Mouse (Mus musculus) adrenal gland, adult 18-20 months (tissue): ENCODE data around the gene Man1a2. TPM values are rescaled to one million over a fixed set of nuclear protein-coding genes. Genes with fewer than 3 reads are reported as not detected.

Source experiments
- DNase-seq, 2 experiments: peaks; one replicate each; pipeline ENCODE4 v3.0.0; 2021 to 2022; ENCODE audit warnings: low spot score in 2 of 2
- total RNA-seq, 2 experiments: library from RNA; stranded (reverse); gene quantifications; 1 replicate in 1 of 2; 2 replicates in 1 of 2; pipeline ENCODE4 v1.2.3; 2021

Gene Man1a2
- total RNA-seq, 2 experiments from 2014 or later: 81.8 to 117 TPM

DNA sequence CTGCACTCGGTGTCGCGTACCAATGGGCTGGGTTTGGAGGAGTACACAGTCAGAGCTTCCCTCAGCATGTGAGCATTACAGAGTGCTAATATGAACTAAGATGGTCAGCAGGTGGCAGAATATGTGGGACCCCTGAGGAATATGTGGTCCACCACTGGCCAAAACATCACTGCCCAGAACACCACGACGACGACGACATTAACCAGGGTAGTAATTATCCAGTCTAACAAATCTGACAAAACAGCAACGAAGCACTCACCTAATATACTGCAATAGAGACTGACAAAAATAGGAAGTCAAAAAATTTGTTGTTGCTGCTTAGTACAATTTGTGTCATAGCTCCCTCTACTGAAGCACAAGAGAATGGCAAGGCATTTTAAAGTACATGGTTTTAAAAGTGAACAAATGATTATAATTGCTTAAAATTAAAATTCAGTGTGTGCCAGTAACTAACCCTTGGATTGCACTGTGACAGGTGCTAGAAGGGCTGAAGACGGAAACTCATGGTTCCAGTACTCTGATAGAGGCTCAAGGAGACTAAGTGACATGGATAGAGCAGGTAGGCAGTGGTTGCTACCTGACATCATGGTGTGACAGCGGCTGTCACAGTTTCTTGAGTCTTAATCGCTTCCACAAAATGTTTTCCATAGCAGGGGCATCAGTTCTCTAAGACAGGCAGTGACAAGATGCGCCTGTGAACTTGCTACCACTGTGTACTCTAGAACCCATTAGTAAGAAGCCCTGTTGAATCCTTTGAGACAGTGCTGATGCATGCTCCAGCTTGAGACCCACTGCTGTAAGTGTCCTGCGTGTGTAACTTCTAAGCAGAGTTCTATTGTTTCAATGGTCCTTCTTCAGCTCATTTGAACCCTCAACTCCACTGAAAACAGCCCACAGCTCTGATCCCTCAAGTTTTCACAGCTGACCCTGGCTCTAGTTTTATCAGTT lies 116.6 kb downstream of the Man1a2 start:
- no peak for DNase-seq

DNA sequence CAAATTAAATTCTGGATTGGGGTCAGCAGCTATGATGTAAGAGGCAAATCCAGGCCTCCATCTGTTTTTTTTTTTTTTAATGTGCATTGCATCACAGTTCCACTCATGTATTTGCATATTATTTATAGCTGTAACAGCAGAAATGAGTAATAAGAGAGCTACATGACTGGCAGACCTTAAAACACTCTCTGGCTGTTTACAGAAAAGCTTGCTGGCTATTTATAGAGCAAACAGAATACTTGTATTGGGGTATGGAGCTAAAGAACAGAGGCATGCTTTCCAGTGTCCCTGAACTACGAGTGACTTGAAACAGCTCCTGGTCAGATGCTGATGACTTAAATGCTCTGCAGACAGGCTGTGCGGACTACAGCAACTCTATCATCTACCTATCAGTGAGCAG lies 121.7 kb downstream of the Man1a2 start:
- DNase-seq: no peak

DNA sequence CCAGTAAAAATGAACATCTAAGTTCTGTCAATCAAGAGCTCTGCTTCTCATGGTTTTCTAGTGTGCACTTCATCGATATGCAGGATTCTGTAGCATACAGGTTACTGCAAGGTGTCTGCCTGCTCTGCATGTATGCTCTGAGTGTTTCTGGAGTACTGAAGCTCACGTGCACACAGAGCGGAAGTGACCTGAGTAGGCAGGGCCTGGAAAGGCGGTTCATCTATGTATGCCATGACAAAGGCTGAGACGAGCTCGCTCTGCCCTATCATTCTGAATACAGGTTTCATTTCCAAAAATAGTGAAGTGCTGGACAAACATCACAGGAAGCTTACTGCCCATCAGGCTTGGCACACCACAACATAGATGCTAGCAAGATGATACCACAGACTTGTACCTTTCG lies 122.8 kb downstream of the Man1a2 start:
- no peak for DNase-seq

DNA sequence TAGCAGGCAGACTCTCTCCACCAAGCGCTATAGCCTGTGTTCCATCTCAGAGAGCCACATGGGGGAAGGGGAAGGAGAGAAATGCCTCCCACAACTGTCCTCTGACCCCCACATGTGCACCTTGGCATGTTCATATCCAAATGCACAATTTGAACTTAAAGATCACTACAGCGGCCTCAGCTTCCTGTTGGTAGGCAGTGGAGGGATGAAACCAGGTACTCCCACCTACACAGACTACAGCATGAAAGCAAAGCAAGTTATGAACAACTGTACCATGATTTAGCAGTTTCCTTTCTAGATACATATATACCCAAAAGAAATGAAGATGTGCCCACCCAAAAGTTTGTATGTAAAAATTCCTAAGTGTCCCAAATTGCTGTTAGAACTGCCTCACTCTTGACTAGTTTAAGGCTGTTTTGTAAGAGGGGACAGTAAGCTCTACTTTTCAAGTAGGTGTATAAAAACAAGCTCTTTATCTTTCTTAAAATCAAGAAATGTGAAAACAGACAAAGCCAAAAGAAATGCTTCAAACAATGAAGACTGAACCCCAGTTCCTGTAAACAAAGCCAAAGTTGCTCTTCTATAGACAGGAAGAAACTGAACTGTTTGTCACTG lies 123.6 kb downstream of the Man1a2 start:
- DNase-seq: no peak

- DNase-seq: no peak
Measured at GRCm38 (mm10) chr3:100559431-100559830, 125.9 kb downstream of the Man1a2 start.

GRCm38 (mm10) chr3:100558211-100558708 lies 127.0 kb downstream of the Man1a2 start:
- no peak for DNase-seq

GRCm38 (mm10) chr3:100554843-100555242 lies 130.5 kb downstream of the Man1a2 start:
- DNase-seq: no peak

- DNase-seq: no peak
Measured at GRCm38 (mm10) chr3:100552171-100552570, 133.1 kb downstream of the Man1a2 start.

DNA sequence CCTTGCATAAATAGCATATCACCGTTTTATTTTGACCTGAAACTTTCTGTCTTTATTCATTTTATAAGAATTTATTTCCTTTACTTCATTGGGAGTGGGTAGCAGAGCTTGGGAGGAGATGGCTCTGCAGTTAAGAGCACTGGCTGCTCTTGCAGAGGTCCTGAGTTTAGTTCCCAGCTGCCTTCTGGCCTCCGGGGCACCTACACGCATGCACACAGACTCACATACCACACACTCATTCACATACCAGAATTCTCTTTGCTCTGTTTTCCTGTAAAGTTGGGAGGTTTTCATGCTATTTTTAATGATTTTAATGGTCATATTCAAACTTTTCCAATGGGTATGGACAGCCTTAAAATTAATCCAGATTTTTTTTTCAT lies 137.4 kb downstream of the Man1a2 start:
- DNase-seq: no peak

GRCm38 (mm10) chr3:100547162-100547912 lies 138.0 kb downstream of the Man1a2 start:
- DNase-seq: no peak

- no peak for DNase-seq
Measured at GRCm38 (mm10) chr3:100536686-100537085, 148.6 kb downstream of the Man1a2 start.

DNA sequence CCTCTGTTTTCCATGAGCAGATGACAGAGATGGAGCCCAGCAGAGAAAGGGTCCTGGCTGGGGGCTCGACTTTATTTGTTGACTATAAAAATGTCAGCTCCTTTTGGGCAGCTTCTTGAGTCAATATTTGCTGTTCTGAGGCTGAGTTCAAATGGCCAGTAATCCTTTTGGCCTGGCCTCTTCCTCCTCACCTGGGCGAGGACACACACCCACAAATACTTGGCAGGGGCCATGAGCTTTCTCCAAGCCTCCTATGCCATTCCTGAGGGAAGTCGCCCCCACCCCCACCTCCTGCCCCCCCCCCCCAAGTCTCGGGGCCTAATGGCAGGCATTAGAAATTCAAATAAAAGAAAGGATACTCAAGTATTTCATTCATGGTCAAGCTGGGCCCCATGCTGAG lies 149.4 kb downstream of the Man1a2 start:
- no peak for DNase-seq

GRCm38 (mm10) chr3:100535298-100535697 lies 150.0 kb downstream of the Man1a2 start:
- no peak for DNase-seq

DNA sequence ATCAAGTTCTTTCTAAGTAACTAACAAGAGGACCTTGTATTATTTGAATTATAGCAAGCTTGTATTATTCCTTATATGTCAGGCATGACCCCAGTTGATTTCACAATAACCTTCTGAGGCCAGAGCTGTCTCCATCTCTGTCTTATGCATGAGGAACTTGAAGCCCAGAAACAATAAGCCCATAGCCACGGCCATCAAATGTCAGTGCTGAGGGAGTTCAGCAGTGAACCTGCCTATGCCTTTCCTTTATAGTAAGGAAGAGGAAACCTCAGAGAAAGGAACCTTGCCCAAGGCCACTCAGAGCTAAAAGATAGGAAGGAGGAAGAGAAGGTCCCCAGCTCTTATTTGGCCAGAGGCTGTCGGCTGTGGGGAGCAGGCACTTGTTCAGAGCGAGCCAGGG lies 150.9 kb downstream of the Man1a2 start:
- DNase-seq: no peak

GRCm38 (mm10) chr3:100533429-100533828 lies 151.9 kb downstream of the Man1a2 start:
- no peak for DNase-seq

DNA sequence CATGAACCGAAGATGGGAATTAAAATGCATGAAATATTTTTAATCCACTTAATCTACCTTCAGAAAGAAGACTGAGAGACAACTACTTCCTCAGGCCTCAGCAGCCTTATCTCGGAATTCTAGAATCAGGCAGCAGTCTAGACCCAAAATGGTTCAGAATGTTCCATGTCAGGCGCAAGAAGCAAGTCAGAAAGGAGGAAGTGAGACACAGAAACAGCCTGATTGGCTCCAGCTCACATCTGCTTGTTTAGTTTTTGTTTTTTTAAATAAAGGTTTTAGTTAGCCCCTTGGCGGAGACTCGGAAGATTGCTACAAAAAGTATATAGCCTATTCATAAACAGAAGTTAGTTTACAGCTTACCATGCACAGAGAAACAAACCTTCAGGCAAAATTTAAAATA lies 154.4 kb downstream of the Man1a2 start:
- no peak for DNase-seq

DNA sequence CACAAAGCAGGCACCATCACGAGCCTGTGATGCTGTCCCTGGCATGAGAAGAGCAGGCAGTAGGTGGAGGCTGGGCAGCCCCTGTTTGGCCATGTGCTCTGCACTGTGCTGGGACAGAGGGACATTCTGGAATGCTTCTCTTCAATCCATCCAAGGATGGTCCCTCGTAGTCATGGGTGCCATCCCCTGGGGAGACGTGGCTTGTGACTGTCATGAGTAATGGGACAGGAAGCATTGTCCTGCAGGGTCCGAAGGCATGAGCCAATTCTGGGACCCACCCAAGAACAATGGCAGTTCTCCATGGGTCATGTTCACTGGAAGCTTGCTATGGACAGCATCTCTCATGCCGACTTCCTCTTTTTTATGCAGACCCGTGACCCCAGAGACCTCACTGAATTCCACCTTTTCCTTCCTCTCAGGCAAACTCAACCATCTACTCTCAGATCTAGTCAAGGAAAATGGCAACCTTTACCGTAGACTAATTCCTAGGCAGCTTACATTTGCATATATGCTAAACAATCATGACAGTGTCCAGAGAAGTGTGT lies 155.0 kb downstream of the Man1a2 start:
- DNase-seq: no peak

DNA sequence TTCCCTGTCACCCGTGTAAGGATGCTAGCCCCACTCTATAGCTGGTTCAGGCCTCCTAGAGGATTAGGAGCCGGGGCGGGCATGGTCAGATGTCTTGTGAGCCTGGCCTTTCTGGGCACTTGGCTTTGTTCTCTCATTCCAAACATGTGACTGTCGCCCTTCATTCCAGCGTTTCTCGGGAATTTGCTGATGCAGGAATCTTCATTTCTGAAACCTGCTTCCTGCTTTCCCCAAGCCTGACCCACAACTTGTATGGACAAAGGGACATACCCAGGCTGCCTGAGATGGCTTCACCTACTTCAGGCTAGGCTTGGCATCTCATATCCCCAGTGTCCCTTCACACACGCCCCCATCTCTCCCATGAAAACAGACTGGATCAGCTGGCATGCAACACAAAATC lies 162.6 kb downstream of the Man1a2 start:
- DNase-seq: no peak

- no peak for DNase-seq
Measured at GRCm38 (mm10) chr3:100521626-100522025, 163.7 kb downstream of the Man1a2 start.

DNA sequence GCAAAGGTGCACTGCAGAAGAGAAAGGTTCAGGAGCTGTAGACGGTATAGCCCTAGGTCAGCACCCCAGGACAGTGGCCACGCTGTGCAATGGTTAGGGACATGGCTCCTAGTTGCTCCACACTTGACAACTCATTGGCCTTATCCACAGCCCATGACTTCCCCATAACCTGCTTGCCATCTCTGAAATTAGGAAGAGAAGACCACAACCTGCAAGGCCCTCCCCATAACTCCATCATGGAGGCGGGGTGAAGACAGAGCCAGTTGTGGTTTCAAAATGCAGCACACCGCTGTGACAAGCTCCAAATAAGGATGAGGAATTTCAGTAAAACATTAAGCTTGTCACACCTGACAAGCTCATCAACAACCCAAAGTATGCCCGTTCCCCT lies 169.6 kb downstream of the Man1a2 start:
- no peak for DNase-seq

GRCm38 (mm10) chr3:100515093-100515753 lies 170.1 kb downstream of the Man1a2 start:
- DNase-seq: no peak
